Mouse (Mus musculus) erythroblast, embryonic 14.5 days (primary cell): Measurements from ENCODE around the gene Armc10. TPM values are rescaled to one million over a fixed set of nuclear protein-coding genes. Genes with fewer than 3 reads are reported as not detected.

ENCODE experiments used
- H3K27me3 ChIP-seq: 2 replicates; pipeline ENCODE4 v1.6.1; 2012; ENCODE audit warnings: inconsistent platforms; ENCODE audit not compliant: control insufficient read depth
- H3K36me3 ChIP-seq: 2 replicates; pipeline ENCODE4 v1.6.1; 2012; ENCODE audit warnings: mild to moderate bottlenecking, inconsistent platforms; ENCODE audit not compliant: control insufficient read depth
- H3K4me1 ChIP-seq: 2 replicates; pipeline ENCODE4 v1.6.1; 2012; ENCODE audit warnings: inconsistent platforms; ENCODE audit not compliant: control insufficient read depth
- H3K4me3 ChIP-seq: replicated peaks from 2 replicates; pipeline ENCODE3; 2012; ENCODE audit warnings: moderate library complexity, mild to moderate bottlenecking, inconsistent platforms
- H3K9me3 ChIP-seq: 2 replicates; pipeline ENCODE4 v1.6.1; 2012; ENCODE audit warnings: low read length, inconsistent platforms, mixed read lengths; ENCODE audit not compliant: control insufficient read depth
- GATA1 ChIP-seq: IDR thresholded peaks from 2 replicates; pipeline ENCODE4 v1.6.1; 2012; ENCODE audit warnings: low read length, inconsistent platforms, mixed read lengths
- TAL1 ChIP-seq: IDR thresholded peaks from 3 replicates; pipeline ENCODE4 v1.6.1; 2012; ENCODE audit warnings: low read length, inconsistent platforms, mixed read lengths
- polyA plus RNA-seq: library from polyadenylated mRNA; stranded (reverse); fragments of >175 nt; gene quantifications from 2 replicates; pipeline ENCODE4 v1.2.3, GENCODE M21; 2012

Gene Armc10
- polyA plus RNA-seq, 1 experiment = 0.21 TPM

DNA sequence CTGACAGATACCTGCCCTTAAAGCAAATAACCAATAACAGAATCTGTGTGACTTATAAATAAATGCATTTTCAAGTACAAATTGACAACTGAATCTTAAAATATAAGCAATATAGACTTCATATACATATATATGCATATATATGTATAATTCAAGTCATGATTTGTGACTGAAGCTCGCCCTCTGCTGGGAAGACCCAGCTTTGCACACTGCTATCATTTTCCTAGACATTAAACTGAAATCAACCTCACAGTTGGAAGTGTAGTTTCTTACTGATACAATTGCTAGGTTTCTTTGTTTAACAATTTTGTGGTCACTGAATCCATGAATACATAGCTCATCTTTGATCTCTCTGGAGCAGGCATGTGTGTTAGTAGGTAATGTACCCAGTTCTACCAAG is 4.7 kb upstream of the Armc10 start:
- no peaks in the 10 kb centered on the region for H3K36me3 ChIP-seq
- TF ChIP-seq GATA1 (no peak), TAL1 (no peak)
- H3K9me3 ChIP-seq = no peaks in the 10 kb centered on the region

DNA sequence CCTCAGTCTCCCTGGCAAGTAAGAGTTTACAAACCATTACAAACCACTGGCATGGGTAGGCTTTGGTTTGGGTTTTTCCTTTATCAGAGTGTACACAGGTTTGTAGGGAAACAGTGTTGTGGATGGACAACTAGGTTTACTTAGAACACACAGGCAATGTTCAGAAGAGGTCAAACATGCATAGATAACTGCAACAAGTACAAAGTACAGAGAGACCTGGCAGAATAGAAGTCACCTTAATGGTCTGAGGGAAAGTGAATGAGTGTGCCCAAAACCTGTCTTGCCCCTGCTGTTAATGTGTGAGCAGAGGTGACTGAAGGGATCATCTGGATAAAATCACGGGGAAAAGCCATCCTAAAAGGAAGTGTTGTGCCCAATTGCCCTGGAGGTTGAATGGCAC is 2.0 kb upstream of the Armc10 start:
- Histone ChIP-seq H3K4me3 (no peak overlapping the region), H3K36me3 (peaks cover 3% of the 10 kb centered on the region), H3K9me3 (no peaks in the 10 kb centered on the region), H3K27me3 (peaks cover 33% of the 10 kb centered on the region), H3K4me1 (peaks cover 19% of the 10 kb centered on the region)
- no peak for TF ChIP-seq TAL1
- TF ChIP-seq GATA1 = no peak

More for the DNA sequence above, 4.7 kb upstream of the Armc10 start:
- H3K4me1 ChIP-seq = peaks cover 9% of the 10 kb centered on the region
- H3K27me3 ChIP-seq = peaks cover 40% of the 10 kb centered on the region
- H3K4me3 ChIP-seq = no peak overlapping the region

DNA sequence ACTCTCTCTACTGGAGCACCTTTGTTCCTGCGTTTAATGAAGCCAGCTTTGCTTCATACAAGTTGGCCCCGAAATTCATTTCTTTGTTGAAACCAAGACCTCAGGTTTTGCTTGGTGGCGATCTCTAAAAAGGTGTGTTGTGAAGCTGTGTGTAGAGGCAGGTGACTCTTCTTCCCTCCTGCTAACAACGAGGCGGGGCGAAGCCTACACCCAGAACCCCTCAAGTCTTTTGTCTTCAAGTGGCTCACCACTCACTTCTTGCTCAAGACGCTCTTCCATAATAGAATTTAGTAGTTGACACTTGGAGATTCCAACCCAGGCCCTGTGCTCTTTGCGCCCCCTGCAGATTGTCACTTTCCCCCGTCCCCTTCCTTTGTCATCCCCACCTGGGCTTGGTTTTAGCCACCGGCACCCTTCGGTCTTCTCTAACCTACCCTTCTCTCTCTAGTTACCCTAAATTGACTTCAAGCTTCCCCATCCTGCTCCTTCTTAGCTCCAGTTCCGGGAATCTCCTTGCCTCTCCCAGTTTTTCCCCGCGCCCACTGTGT is 648 bp upstream of the Armc10 start:
- TF ChIP-seq GATA1 = no peak
- TF ChIP-seq TAL1 = no peak
- H3K4me3 ChIP-seq = peak overlapping the region; percentile 80

DNA sequence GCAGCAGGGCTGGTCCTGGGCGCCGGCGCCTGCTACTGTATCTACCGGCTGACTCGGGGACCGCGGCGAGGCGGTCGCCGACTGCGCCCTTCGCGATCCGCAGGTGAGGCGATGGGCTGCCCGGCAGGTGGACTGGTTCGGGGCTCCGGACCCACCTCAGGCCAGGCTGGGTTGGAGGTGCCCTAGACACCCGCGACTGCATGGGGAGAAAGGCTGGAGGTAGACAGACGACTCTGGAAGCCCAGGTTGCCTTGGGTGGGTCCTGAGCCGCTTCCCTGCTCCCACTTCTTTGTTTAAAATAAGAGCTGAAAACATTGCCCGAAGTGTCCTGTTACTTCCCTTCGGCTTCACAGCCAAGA is 499 bp downstream of the Armc10 start:
- TF ChIP-seq GATA1 (no peak), TAL1 (no peak)
- peaks cover 30% of the 10 kb centered on the region for H3K27me3 ChIP-seq

More for the DNA sequence above, 648 bp upstream of the Armc10 start:
- H3K9me3 ChIP-seq = no peaks in the 10 kb centered on the region
- H3K36me3 ChIP-seq = peaks cover 14% of the 10 kb centered on the region
- peaks cover 19% of the 10 kb centered on the region for H3K4me1 ChIP-seq
- H3K27me3 ChIP-seq = peaks cover 30% of the 10 kb centered on the region

DNA sequence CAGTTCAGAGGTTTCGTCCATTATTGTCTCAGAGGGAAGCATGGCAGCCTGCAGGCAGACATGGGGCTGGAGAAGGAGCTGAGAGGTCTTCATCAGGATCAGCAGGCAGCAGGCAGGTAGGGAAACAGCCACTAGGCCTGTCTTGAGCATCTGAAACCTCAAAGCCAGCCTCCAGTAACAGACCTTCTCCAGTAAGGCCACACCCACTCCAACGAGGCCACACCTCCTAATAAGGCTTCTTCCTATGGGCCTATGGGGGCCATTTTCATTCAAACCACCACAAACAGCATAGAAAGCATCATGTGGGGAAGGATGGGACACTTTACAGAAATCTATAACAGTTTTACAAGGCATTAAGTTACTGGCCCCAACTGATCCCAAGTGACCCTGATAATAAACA is 5.1 kb downstream of the Armc10 start:
- Histone ChIP-seq H3K9me3 (no peaks in the 10 kb centered on the region), H3K36me3 (peaks cover 43% of the 10 kb centered on the region)
- no peak for TF ChIP-seq TAL1

More for the DNA sequence above, 499 bp downstream of the Armc10 start:
- no peaks in the 10 kb centered on the region for H3K9me3 ChIP-seq
- peak overlapping the region; percentile 80 for H3K4me3 ChIP-seq
- H3K4me1 ChIP-seq = peaks cover 19% of the 10 kb centered on the region
- peaks cover 22% of the 10 kb centered on the region for H3K36me3 ChIP-seq

DNA sequence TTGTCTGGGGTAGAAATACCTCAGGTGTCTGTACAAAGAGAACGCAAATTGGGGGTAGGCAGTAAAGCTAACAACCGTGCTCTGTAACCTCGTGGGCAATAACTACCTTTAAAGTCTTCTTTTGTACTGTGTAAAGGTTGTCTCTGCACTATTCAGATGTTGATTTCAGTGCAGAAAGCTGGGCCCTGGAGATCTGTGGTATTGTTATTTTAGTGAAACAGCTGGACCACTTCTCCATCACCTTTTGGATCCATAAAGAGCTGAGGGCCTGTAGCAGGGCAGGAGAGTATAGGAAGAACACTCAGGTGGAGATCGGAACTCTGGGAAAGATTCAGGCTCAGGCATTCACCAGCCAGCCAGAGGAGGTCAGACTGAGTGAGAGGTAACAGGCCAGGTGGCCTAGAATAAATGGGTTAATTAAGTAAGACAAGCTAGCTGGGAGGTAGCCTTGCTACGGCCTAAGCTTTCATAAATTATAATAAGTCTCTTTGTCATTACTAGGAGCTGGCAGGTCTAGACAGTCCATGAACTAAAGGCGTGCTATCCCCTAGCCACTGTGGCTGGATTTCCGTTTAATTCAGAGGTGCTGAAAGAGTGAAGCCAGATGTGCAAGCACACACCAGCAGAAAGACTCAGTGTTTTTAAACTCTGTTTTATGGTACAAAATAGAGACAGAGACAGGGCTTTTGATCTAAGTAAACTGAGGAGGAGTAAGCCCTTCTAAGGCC is 6.4 kb downstream of the Armc10 start:
- H3K9me3 ChIP-seq = no peaks in the 10 kb centered on the region
- H3K36me3 ChIP-seq = peaks cover 48% of the 10 kb centered on the region
- no peak for TF ChIP-seq TAL1
- TF ChIP-seq GATA1 = no peak
- no peaks in the 10 kb centered on the region for H3K4me1 ChIP-seq
- H3K27me3 ChIP-seq = no peaks in the 10 kb centered on the region
- no peak overlapping the region for H3K4me3 ChIP-seq

More for the DNA sequence above, 5.1 kb downstream of the Armc10 start:
- no peaks in the 10 kb centered on the region for H3K27me3 ChIP-seq
- H3K4me3 ChIP-seq = no peak overlapping the region
- peaks cover 13% of the 10 kb centered on the region for H3K4me1 ChIP-seq

DNA sequence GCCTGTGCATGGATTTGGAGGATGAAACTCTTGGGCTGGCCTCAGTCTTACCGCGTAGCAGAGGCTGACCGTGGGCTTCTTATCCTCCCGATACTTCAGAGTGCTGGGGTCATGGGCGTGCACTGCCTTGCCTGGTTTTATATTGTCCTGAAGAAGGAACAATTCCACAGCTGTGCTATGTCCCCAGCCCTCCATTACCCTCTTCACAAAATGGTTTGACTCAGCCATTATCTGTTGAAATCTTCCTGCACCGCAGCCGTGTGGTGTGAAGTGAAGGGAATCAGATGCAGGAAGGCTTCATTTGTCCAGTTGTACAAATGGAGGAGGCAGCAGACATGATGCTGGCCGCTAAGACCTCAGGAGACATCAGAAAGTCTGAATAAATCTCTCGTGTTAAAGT is 11.3 kb downstream of the Armc10 start:
- Histone ChIP-seq H3K36me3 (peaks cover 39% of the 10 kb centered on the region), H3K4me1 (no peaks in the 10 kb centered on the region), H3K9me3 (no peaks in the 10 kb centered on the region), H3K27me3 (no peaks in the 10 kb centered on the region), H3K4me3 (no peak overlapping the region)
- TF ChIP-seq TAL1 (no peak), GATA1 (no peak)

DNA sequence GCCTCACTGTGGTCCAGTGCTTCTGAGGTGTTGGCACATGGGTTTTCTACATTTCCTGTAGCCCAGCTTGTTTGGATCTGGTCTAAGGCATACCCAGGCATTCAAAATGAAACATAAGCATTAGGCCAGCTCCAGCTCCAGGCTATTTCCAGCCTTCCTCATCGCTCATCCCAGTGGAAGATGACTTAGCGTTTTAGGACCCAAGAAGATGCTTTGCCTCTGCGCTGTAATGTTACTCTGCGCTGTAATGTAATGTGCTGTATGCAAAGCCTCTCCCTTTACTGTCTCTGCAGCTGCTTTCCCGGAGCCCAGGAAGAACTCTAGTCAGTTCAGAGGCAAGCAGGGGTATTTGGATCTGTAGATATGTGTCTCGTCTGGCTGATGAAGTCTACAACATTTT is 12.4 kb downstream of the Armc10 start:
- Histone ChIP-seq H3K36me3 (peaks cover 34% of the 10 kb centered on the region), H3K4me3 (no peak overlapping the region), H3K9me3 (no peaks in the 10 kb centered on the region), H3K27me3 (no peaks in the 10 kb centered on the region), H3K4me1 (no peaks in the 10 kb centered on the region)
- TF ChIP-seq TAL1 (no peak), GATA1 (no peak)

DNA sequence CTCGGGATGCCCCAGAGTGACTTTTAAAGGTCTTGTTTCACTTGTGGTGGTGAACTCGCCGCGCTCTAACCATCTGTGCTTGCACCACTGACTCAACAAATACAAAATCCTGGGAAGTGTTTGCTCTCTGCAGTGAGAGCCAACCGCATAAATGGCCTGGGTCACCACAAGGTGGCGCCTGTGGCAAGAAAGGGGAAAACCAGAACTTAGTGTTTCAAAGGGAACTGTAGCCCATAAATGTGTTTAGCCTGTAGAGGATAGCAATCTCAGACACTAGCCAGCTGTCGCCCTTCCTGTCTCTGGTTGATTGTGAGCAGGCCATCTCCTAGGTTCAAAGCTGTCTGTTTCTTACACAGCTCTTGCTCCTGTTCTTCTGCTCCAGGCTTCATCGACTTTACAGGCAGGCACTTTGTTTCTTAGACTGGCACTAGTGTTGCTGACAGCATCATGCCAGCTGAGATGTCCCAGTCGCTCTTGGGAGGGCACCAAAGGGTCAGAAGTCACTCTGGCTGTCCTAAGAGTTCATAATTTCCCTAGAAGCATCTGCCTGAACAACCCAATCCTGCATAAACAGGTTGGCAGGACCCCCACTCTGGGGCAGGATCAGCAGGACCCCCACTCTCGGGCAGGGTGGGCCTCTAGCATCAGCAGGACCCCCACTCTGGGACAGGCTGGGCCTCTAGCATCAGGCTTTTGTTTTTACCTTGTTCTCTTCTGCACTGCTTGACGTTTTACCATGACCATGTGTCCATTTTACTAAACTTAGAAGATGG is 13.2 kb downstream of the Armc10 start:
- Histone ChIP-seq H3K27me3 (no peaks in the 10 kb centered on the region), H3K4me1 (no peaks in the 10 kb centered on the region), H3K9me3 (no peaks in the 10 kb centered on the region), H3K4me3 (no peak overlapping the region), H3K36me3 (peaks cover 34% of the 10 kb centered on the region)
- TF ChIP-seq GATA1 (no peak), TAL1 (no peak)
